Mouse (Mus musculus): ENCODE data around the gene Asz1.

The Asz1 gene

DNA sequence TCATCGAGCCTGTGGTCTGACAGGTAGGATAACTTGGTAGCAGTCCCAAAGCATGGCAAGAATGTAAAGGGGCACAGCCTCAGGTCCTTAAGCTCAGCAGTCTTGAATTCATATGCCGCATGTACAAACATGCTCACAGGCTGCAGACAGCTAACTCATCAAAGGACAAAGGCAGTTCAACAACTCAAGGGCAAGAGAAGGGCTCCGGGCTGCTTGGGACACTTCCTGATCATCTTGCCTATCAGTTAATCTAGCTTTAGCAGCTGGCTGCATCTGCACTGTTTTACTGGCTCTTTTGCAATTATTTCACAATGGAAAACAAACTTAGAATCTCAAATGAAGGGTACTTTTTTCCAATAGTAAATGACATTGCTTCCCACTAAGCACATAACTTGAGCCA is 101.5 kb downstream of the Asz1 start:
- peak; percentile 66 for DNase-seq (ENCODE audit: low read depth)

GRCm38 (mm10) chr6:18002065-18002464 is 106.8 kb downstream of the Asz1 start:
- no peak for DNase-seq (ENCODE audit: low read depth)

All from 416B (cell line).